Mouse (Mus musculus) adrenal gland, postnatal 25 days (tissue): ENCODE measurements around the gene Fam120b. TPM values are rescaled to one million over a fixed set of nuclear protein-coding genes. Genes with fewer than 3 reads are reported as not detected.
"Not testable (repeated sequence)": the region's sequence is repeated elsewhere in the genome, so short reads cannot be mapped to it uniquely, and the experiment has no call there.

Experiments used
- DNase-seq: peaks from one replicate; pipeline ENCODE4 v3.0.0; 2021; ENCODE audit warnings: mixed read lengths
- total RNA-seq: library from RNA; stranded (reverse); gene quantifications from 2 replicates; pipeline ENCODE4 v1.2.3, GENCODE M21; 2021

Gene Fam120b
- total RNA-seq, 1 experiment from 2014 or later, result 27.4 TPM

GRCm38 (mm10) chr17:15431551-15431950 is 35.5 kb downstream of the Fam120b start:
- DNase-seq, result no peak

GRCm38 (mm10) chr17:15432036-15432435 is 36.0 kb downstream of the Fam120b start:
- DNase-seq, result no peak

GRCm38 (mm10) chr17:15434748-15435147 is 38.7 kb downstream of the Fam120b start:
- DNase-seq, result no peak

GRCm38 (mm10) chr17:15440067-15440462 is 44.1 kb downstream of the Fam120b start:
- DNase-seq, result no peak

GRCm38 (mm10) chr17:15440463-15441121 is 44.6 kb downstream of the Fam120b start:
- no peak for DNase-seq

- no peak for DNase-seq
Observed at GRCm38 (mm10) chr17:15445421-15445820, 49.4 kb downstream of the Fam120b start.

GRCm38 (mm10) chr17:15447831-15448230 is 51.8 kb downstream of the Fam120b start:
- DNase-seq, result no peak

- DNase-seq, result not testable (repeated sequence)
Observed at GRCm38 (mm10) chr17:15449144-15449543, 53.1 kb downstream of the Fam120b start.

GRCm38 (mm10) chr17:15449606-15450005 is 53.6 kb downstream of the Fam120b start:
- peak; percentile 31 for DNase-seq

- DNase-seq, result no peak
Observed at GRCm38 (mm10) chr17:15455203-15455602, 59.2 kb downstream of the Fam120b start.

- no peak for DNase-seq
Observed at GRCm38 (mm10) chr17:15456595-15456994, 60.6 kb downstream of the Fam120b start.

- no peak for DNase-seq
Observed at GRCm38 (mm10) chr17:15459761-15460160, 63.8 kb downstream of the Fam120b start.

- peak; percentile 15 for DNase-seq
Observed at GRCm38 (mm10) chr17:15461921-15462495, 66.0 kb downstream of the Fam120b start.

GRCm38 (mm10) chr17:15467669-15468068 is 71.7 kb downstream of the Fam120b start:
- peak; percentile 75 for DNase-seq

- no peak for DNase-seq
Observed at GRCm38 (mm10) chr17:15472671-15473070, 76.7 kb downstream of the Fam120b start.

Other genes starting within 250 kb of the Fam120b start
- gene Dll1, start 19.3 kb upstream of the Fam120b start, total RNA-seq, result 5.9 and 6.7 TPM in 2 replicates
- 167 and 189 TPM in 2 replicates for gene Psmb1, start 103.5 kb downstream of the Fam120b start, total RNA-seq
- gene Tbp, start 103.7 kb downstream of the Fam120b start, total RNA-seq, result 29.8 and 31.4 TPM in 2 replicates
- 34.2 and 45.3 TPM in 2 replicates for gene Pdcd2, start 131.1 kb downstream of the Fam120b start, total RNA-seq
- 7.4 and 9.1 TPM in 2 replicates for gene Prdm9, start 168.2 kb downstream of the Fam120b start, total RNA-seq